Mouse (Mus musculus) forebrain, embryonic 16.5 days (tissue): ENCODE data around the gene Selenbp1. TPM values are rescaled to one million over a fixed set of nuclear protein-coding genes. Genes with fewer than 3 reads are reported as not detected.

ENCODE experiments used
- ATAC-seq: fragments of 200-750 bp; cut with Nextera tagmentation; 2 replicates; pipeline ENCODE4 v1.8.0; 2017; ENCODE audit warnings: mild to moderate bottlenecking, moderate library complexity
- H3K27ac ChIP-seq: fragments of 300-500 bp; sonication (generic); 2 replicates; pipeline ENCODE4 v1.5.1; 2014; ENCODE audit warnings: low read length, control low read depth
- H3K27me3 ChIP-seq: fragments of 300-500 bp; sonication (generic); replicated peaks from 2 replicates; pipeline ENCODE4 v1.6.1; 2014; ENCODE audit warnings: low read length; ENCODE audit not compliant: control insufficient read depth, insufficient read depth
- H3K36me3 ChIP-seq: fragments of 300-500 bp; sonication (generic); 2 replicates; pipeline ENCODE4 v1.6.1; 2014; ENCODE audit not compliant: control insufficient read depth, insufficient read depth
- H3K4me1 ChIP-seq: fragments of 300-500 bp; sonication (generic); replicated peaks from 2 replicates; pipeline ENCODE4 v1.6.1; 2014; ENCODE audit warnings: low read length; ENCODE audit not compliant: control insufficient read depth, insufficient read depth
- H3K4me2 ChIP-seq: fragments of 300-500 bp; sonication (generic); 2 replicates; pipeline ENCODE4 v1.6.1; 2014; ENCODE audit warnings: mild to moderate bottlenecking, low read length, control low read depth
- H3K4me3 ChIP-seq: fragments of 300-500 bp; sonication (generic); replicated peaks from 2 replicates; pipeline ENCODE4 v1.5.1; 2014; ENCODE audit warnings: mild to moderate bottlenecking, low read length, control low read depth
- H3K9ac ChIP-seq: fragments of 300-500 bp; sonication (generic); replicated peaks from 2 replicates; pipeline ENCODE4 v1.6.1; 2014; ENCODE audit warnings: low read depth, low read length, control low read depth
- H3K9me3 ChIP-seq: fragments of 300-500 bp; sonication (generic); 2 replicates; pipeline ENCODE4 v1.6.1; 2016; ENCODE audit warnings: low read length; ENCODE audit not compliant: control insufficient read depth
- WGBS: fragments of 180-500 bp; shearing (Covaris S2); extraction: QIAGEN DNeasy Blood & Tissue Kit; methylation state at CpG from one replicate; pipeline ENCODE4 v1.1.7; 2014; 5-methylcytosine and 5-hydroxymethylcytosine counted together
- polyA plus RNA-seq: library from polyadenylated mRNA; unstranded; fragments of >200 nt; fragmentation: Nextera tagmentation; extraction: Ambion mirVana; gene quantifications from 2 replicates; pipeline ENCODE4 v1.2.1, GENCODE M21; 2015

Selenbp1 gene
- polyA plus RNA-seq, 1 experiment from 2014 or later = 8.5 TPM

GRCm38 (mm10) chr3:94989159-94989761 lies 56.4 kb downstream of the Selenbp1 start:
- Histone ChIP-seq H3K27me3 (no peaks in the 10 kb centered on the region), H3K9me3 (no peaks in the 10 kb centered on the region), H3K9ac (no peak overlapping the region), H3K4me3 (no peak overlapping the region), H3K36me3 (peaks cover 11% of the 10 kb centered on the region), H3K27ac (no peak overlapping the region), H3K4me1 (peaks cover 4% of the 10 kb centered on the region), H3K4me2 (no peak overlapping the region)
- 46% methylated on average over 9 of the region's 9 CpGs for WGBS
- ATAC-seq = no peak

Other genes starting within 250 kb of the Selenbp1 start
- not detected in 2 replicates for gene Selenbp2, start 239.5 kb upstream of the Selenbp1 start, polyA plus RNA-seq
- gene Cgn, start 146.6 kb upstream of the Selenbp1 start, polyA plus RNA-seq = 4.9 and 9.0 TPM in 2 replicates
- gene Pogz, start 95.5 kb upstream of the Selenbp1 start, polyA plus RNA-seq = 24.4 and 27.9 TPM in 2 replicates
- 366 and 371 TPM in 2 replicates for gene Psmb4, start 46.1 kb upstream of the Selenbp1 start, polyA plus RNA-seq
- 6.1 and 6.7 TPM in 2 replicates for gene Rfx5, start 21.0 kb downstream of the Selenbp1 start, polyA plus RNA-seq
- gene Pi4kb, start 41.7 kb downstream of the Selenbp1 start, polyA plus RNA-seq = 26.4 and 29.7 TPM in 2 replicates
- gene Zfp687, start 82.4 kb downstream of the Selenbp1 start, polyA plus RNA-seq = 20.0 and 20.7 TPM in 2 replicates
- 286 and 291 TPM in 2 replicates for gene Psmd4, start 109.6 kb downstream of the Selenbp1 start, polyA plus RNA-seq
- 20.3 and 21.7 TPM in 2 replicates for gene Pip5k1a, start 173.9 kb downstream of the Selenbp1 start, polyA plus RNA-seq
- 230 and 233 TPM in 2 replicates for gene Vps72, start 178.0 kb downstream of the Selenbp1 start, polyA plus RNA-seq
- gene Tmod4, start 191.4 kb downstream of the Selenbp1 start, polyA plus RNA-seq = 0.65 and 0.91 TPM in 2 replicates
- 90.1 and 93.1 TPM in 2 replicates for gene Scnm1, start 201.0 kb downstream of the Selenbp1 start, polyA plus RNA-seq
- 41.9 and 46.6 TPM in 2 replicates for gene Lysmd1, start 201.0 kb downstream of the Selenbp1 start, polyA plus RNA-seq
- 2.1 and 2.5 TPM in 2 replicates for gene Tnfaip8l2, start 209.3 kb downstream of the Selenbp1 start, polyA plus RNA-seq
- 21.4 and 22.6 TPM in 2 replicates for gene Sema6c, start 227.4 kb downstream of the Selenbp1 start, polyA plus RNA-seq